Mouse (Mus musculus): ENCODE measurements around the gene Timp1. TPM values are rescaled to one million over a fixed set of nuclear protein-coding genes. Genes with fewer than 3 reads are reported as not detected.

The Timp1 gene
- polyA plus RNA-seq, 1 experiment from 2014 or later, result 25.2 TPM

GRCm38 (mm10) chrX:20869203-20869602, 763 bp upstream of the Timp1 start:
- 68% methylated on average over 1 of the region's 1 CpGs for WGBS
- Histone ChIP-seq H3K27ac (no peak overlapping the region), H3K36me3 (no peaks in the 10 kb centered on the region), H3K9me3 (replicated peaks) (no peaks in the 10 kb centered on the region), H3K27me3 (no peaks in the 10 kb centered on the region), H3K4me2 (no peak overlapping the region), H3K9ac (no peak overlapping the region), H3K4me1 (replicated peaks) (no peaks in the 10 kb centered on the region), H3K4me3 (no peak overlapping the region)
- ATAC-seq (replicated peaks; ENCODE audit: insufficient number of reproducible peaks, insufficient read depth, low FRiP score, low read depth), result no peak

DNA sequence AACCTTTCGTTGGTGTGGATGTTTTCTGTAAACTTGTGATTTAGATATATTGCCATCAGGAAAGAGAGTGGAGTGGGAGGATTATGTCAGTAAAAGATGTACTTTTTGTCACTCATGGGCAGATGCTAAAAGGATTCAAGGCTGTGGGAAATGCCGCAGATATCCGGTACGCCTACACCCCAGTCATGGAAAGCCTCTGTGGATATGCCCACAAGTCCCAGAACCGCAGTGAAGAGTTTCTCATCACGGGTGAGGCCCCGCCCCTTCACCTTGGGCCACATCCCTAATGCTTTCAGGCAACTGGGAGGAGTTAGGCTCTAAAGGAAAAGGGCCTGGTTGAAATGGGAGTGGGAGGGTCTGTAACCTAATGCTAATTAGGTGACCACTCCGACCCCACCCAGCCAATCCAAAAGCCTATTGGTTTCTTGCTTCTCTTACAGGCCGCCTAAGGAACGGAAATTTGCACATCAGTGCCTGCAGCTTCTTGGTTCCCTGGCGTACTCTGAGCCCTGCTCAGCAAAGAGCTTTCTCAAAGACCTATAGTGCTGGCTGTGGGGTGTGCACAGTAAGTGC, 3.0 kb downstream of the Timp1 start:
- H3K27me3 ChIP-seq, result no peaks in the 10 kb centered on the region
- no peak overlapping the region for H3K9ac ChIP-seq
- no peaks in the 10 kb centered on the region for H3K36me3 ChIP-seq
- no peak for ATAC-seq (replicated peaks; ENCODE audit: insufficient number of reproducible peaks, insufficient read depth, low FRiP score, low read depth)
- H3K9me3 ChIP-seq (replicated peaks), result no peaks in the 10 kb centered on the region
- H3K27ac ChIP-seq, result no peak overlapping the region
- H3K4me1 ChIP-seq (replicated peaks), result no peaks in the 10 kb centered on the region
- no peak overlapping the region for H3K4me2 ChIP-seq
- 41% methylated on average over 11 of the region's 11 CpGs for WGBS
- H3K4me3 ChIP-seq, result no peak overlapping the region

GRCm38 (mm10) chrX:20875241-20875640, 5.3 kb downstream of the Timp1 start:
- ATAC-seq (replicated peaks; ENCODE audit: insufficient number of reproducible peaks, insufficient read depth, low FRiP score, low read depth), result no peak
- Histone ChIP-seq H3K4me3 (no peak overlapping the region), H3K4me1 (replicated peaks) (no peaks in the 10 kb centered on the region), H3K27ac (no peak overlapping the region), H3K4me2 (no peak overlapping the region), H3K9ac (no peak overlapping the region), H3K27me3 (no peaks in the 10 kb centered on the region), H3K9me3 (replicated peaks) (no peaks in the 10 kb centered on the region), H3K36me3 (no peaks in the 10 kb centered on the region)
- 63% methylated on average over 3 of the region's 3 CpGs for WGBS

DNA sequence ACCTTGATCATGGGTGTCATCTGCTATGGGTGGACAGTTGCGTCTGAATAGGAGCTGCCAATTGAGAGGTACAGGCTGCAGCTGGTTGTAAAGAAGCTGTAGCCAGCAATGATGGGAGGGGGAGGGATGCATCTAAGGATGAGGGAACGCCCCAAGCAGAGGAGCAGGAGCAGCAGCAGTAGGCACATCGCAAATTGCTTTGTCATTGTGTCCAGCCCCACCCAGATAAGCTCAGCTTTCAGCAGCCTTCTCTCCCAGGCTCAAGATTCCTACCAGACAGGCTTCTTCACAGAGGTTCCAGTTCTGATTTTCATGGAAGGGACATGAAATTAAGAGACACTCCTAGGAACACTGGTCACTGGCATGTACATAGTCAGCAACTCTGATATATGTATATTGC, 40.1 kb downstream of the Timp1 start:
- H3K9ac ChIP-seq, result no peak overlapping the region
- no peaks in the 10 kb centered on the region for H3K4me1 ChIP-seq (replicated peaks)
- no peaks in the 10 kb centered on the region for H3K9me3 ChIP-seq (replicated peaks)
- 30% methylated on average over 3 of the region's 3 CpGs for WGBS
- H3K4me2 ChIP-seq, result no peak overlapping the region
- no peak overlapping the region for H3K27ac ChIP-seq
- H3K27me3 ChIP-seq, result no peaks in the 10 kb centered on the region
- no peaks in the 10 kb centered on the region for H3K36me3 ChIP-seq
- ATAC-seq (replicated peaks; ENCODE audit: insufficient number of reproducible peaks, insufficient read depth, low FRiP score, low read depth), result no peak
- no peak overlapping the region for H3K4me3 ChIP-seq

GRCm38 (mm10) chrX:20913726-20914125, 43.8 kb downstream of the Timp1 start:
- Histone ChIP-seq H3K4me2 (no peak overlapping the region), H3K9ac (no peak overlapping the region), H3K27me3 (no peaks in the 10 kb centered on the region), H3K27ac (no peak overlapping the region), H3K4me1 (replicated peaks) (no peaks in the 10 kb centered on the region), H3K9me3 (replicated peaks) (no peaks in the 10 kb centered on the region), H3K36me3 (no peaks in the 10 kb centered on the region), H3K4me3 (no peak overlapping the region)
- 69% methylated on average over 6 of the region's 6 CpGs for WGBS
- ATAC-seq (replicated peaks; ENCODE audit: insufficient number of reproducible peaks, insufficient read depth, low FRiP score, low read depth), result no peak

- no peak for ATAC-seq (replicated peaks; ENCODE audit: insufficient number of reproducible peaks, insufficient read depth, low FRiP score, low read depth)
- Histone ChIP-seq H3K9me3 (replicated peaks) (no peaks in the 10 kb centered on the region), H3K27me3 (0 out of 2 replicates have a peak, but pooled peaks cover 3% of the 10 kb centered on the region), H3K27ac (no peak overlapping the region), H3K4me3 (no peak overlapping the region), H3K36me3 (no peaks in the 10 kb centered on the region), H3K9ac (no peak overlapping the region), H3K4me2 (no peak overlapping the region), H3K4me1 (replicated peaks) (no peaks in the 10 kb centered on the region)
Observed at GRCm38 (mm10) chrX:20915075-20915474, 45.1 kb downstream of the Timp1 start.

GRCm38 (mm10) chrX:20920249-20920843, 50.4 kb downstream of the Timp1 start:
- 10% methylated on average over 49 of the region's 49 CpGs for WGBS
- ATAC-seq (replicated peaks; ENCODE audit: insufficient number of reproducible peaks, insufficient read depth, low FRiP score, low read depth), result peak; percentile 14; the same call in 1 of the 2 replicates

GRCm38 (mm10) chrX:20920844-20921364, 50.9 kb downstream of the Timp1 start, which contains the start of gene Syn1:
Syn1 (minus strand) TSS chrX:20921004.
- H3K9me3 ChIP-seq (replicated peaks), result no peaks in the 10 kb centered on the region
- H3K27me3 ChIP-seq, result peaks cover 8% of the 10 kb centered on the region; the same call in 1 of the 2 replicates
- peak; percentile 84; the same call in 1 of the 2 replicates for ATAC-seq (replicated peaks; ENCODE audit: insufficient number of reproducible peaks, insufficient read depth, low FRiP score, low read depth)
- no peaks in the 10 kb centered on the region for H3K36me3 ChIP-seq
- peak within 1 kb of the TSS; percentile 80 for H3K4me2 ChIP-seq
- H3K4me3 ChIP-seq, result peak within 1 kb of the TSS; percentile 46
- H3K9ac ChIP-seq, result peak within 1 kb of the TSS; percentile 25; the same call in 1 of the 2 replicates
- no peak within 1 kb of the TSS for H3K27ac ChIP-seq
- WGBS, result 9% methylated on average over 40 of the region's 44 CpGs
- H3K4me1 ChIP-seq (replicated peaks), result 0 out of 2 replicates have a peak, but pooled peaks cover 6% of the 10 kb centered on the region

More at GRCm38 (mm10) chrX:20920249-20920843, 50.4 kb downstream of the Timp1 start:
- Histone ChIP-seq H3K4me3 (peak overlapping the region; percentile 46), H3K9me3 (replicated peaks) (no peaks in the 10 kb centered on the region), H3K27ac (no peak overlapping the region), H3K9ac (peak overlapping the region; percentile 25; the same call in 1 of the 2 replicates), H3K36me3 (no peaks in the 10 kb centered on the region), H3K4me2 (peak overlapping the region; percentile 80), H3K27me3 (peaks cover 8% of the 10 kb centered on the region; the same call in 1 of the 2 replicates), H3K4me1 (replicated peaks) (0 out of 2 replicates have a peak, but pooled peaks cover 6% of the 10 kb centered on the region)

DNA sequence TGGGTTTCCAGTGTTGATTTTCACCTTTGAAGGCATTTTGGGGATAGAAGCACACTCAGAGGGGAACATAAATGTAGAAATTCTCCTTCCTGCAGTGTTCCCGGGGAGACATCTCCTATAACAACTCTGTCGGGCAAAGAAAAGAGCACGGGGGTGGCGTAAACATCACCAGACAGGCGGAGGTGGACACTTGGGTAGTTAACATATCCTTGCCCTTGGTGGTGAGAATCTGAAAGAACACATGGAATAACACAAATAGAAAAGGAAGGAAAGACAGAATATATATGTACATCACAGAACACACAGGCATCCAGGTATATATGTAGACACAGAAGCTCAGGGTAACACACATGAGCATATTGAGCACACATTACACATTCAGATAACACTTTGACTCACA, 51.4 kb downstream of the Timp1 start:
- Histone ChIP-seq H3K9ac (no peak overlapping the region), H3K27me3 (peaks cover 8% of the 10 kb centered on the region; the same call in 1 of the 2 replicates), H3K36me3 (no peaks in the 10 kb centered on the region), H3K27ac (no peak overlapping the region), H3K4me3 (peak overlapping the region; percentile 46; the same call in 1 of the 2 replicates), H3K4me1 (replicated peaks) (0 out of 2 replicates have a peak, but pooled peaks cover 6% of the 10 kb centered on the region), H3K4me2 (peak overlapping the region; percentile 80), H3K9me3 (replicated peaks) (no peaks in the 10 kb centered on the region)
- WGBS, result 42% methylated on average over 5 of the region's 5 CpGs
- no peak for ATAC-seq (replicated peaks; ENCODE audit: insufficient number of reproducible peaks, insufficient read depth, low FRiP score, low read depth)

- H3K4me1 ChIP-seq (replicated peaks), result 0 out of 2 replicates have a peak, but pooled peaks cover 6% of the 10 kb centered on the region
- no peak for ATAC-seq (replicated peaks; ENCODE audit: insufficient number of reproducible peaks, insufficient read depth, low FRiP score, low read depth)
- H3K27ac ChIP-seq, result no peak overlapping the region
- H3K27me3 ChIP-seq, result peaks cover 8% of the 10 kb centered on the region; the same call in 1 of the 2 replicates
- no peak overlapping the region for H3K4me3 ChIP-seq
- no peak overlapping the region for H3K9ac ChIP-seq
- H3K9me3 ChIP-seq (replicated peaks), result no peaks in the 10 kb centered on the region
- 67% methylated on average over 1 of the region's 1 CpGs for WGBS
- H3K36me3 ChIP-seq, result no peaks in the 10 kb centered on the region
- no peak overlapping the region for H3K4me2 ChIP-seq
Observed at GRCm38 (mm10) chrX:20923506-20923905, 53.5 kb downstream of the Timp1 start.
